Comparison of ENCODE assay signal across 14 mouse cellular contexts in the genomic region with DNA sequence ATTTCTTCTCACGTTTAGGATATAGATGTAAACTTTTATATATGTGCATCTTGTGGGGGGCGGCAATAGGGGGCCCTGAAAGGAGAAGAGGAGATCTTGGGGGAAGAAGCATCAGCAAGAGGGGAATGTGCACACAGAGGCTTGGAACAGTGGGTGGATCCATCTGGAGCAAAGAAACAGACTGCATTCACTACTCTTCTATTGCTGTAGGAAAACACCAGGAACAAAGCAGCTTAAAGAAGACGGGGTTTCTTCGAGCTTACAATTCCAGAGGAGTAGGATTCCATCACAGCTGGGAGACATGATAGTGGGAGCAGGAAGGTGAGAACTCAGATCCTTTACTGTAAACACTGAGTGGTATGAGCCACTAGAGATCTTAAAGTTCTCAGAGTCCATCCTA.
"Had no signal": no experiment of that assay in that cellular context is flagged by ENCODE, and none has a peak within 500 bp of the region (broad histone marks: within the 10 kb centered on the region; RNA-seq: fewer than 3 reads in every experiment).

No protein-coding gene starts in this region.

- ATAC-seq: midbrain, embryonic 13.5 days; midbrain, embryonic 16.5 days had no signal

- DNase-seq: lung, adult 18-20 months; lung, embryonic 14.5 days; lung, postnatal 10 days; lung, postnatal 4 days; retina, postnatal 1 day; right cerebral cortex, adult 18-20 months; right cerebral cortex, postnatal 25 days; right cerebral cortex, postnatal 4 days; spleen, adult 18-20 months; thymus, adult 18-20 months; thymus, postnatal 14 days; thymus, postnatal 36 days had no signal
